Comparison of ENCODE assay signal across 9 mouse cellular contexts in genomic region chr7:81653988-81654387, GRCm38 (mm10). TPM values are rescaled to one million over a fixed set of nuclear protein-coding genes. Genes with fewer than 3 reads are reported as not detected.
A peak's percentile ranks its signal among the peaks of the same experiment; 100 is the strongest.
DNase-seq lines count a peak whose midpoint lies in the region; ATAC-seq and TF ChIP-seq lines count a peak whose summit lies in the region.
"Had no signal": no experiment of that assay in that cellular context is flagged by ENCODE, and none has a peak within 500 bp of the region (broad histone marks: within the 10 kb centered on the region; RNA-seq: fewer than 3 reads in every experiment).

No protein-coding gene starts in this region.

- no peak for TF ChIP-seq CTCF in cortical plate, adult 2 months (IDR thresholded peaks at IDR 0.05; ENCODE audit: extremely low read depth, insufficient read depth, low read length)

- no peak for TF ChIP-seq POLR2A in cortical plate, adult 2 months (IDR thresholded peaks at IDR 0.05; ENCODE audit: extremely low read depth, insufficient read depth, low read length)
- TF ChIP-seq POLR2A in limb, embryonic 14.5 days (IDR thresholded peaks at IDR 0.05; ENCODE audit: borderline replicate concordance, extremely low read depth, insufficient read depth, insufficient read length): no peak

- DNase-seq in layer of hippocampus, adult 18-20 months (ENCODE audit: low spot score in 2 of 2): peak; percentile 27 to 72
- no peak for DNase-seq in layer of hippocampus, postnatal 25 days (ENCODE audit: extremely low spot score in 1 of 2, low spot score in 1 of 2)
- peak; percentile 40 for DNase-seq in limb, embryonic 14.5 days (ENCODE audit: low spot score)
- DNase-seq in ovary, postnatal 36 days (ENCODE audit: low spot score): no peak
- no peak for DNase-seq in right cerebral cortex, postnatal 10 days (ENCODE audit: low spot score in 2 of 2)

- 10% methylated on average over 8 of the region's 8 CpGs for WGBS in forebrain, embryonic 15.5 days
- WGBS in limb, embryonic 14.5 days: 9% methylated on average over 8 of the region's 8 CpGs

- H3K9ac ChIP-seq in forebrain, embryonic 15.5 days (replicated peaks): no peak overlapping the region
- H3K9ac ChIP-seq in limb, embryonic 14.5 days (ENCODE audit: low read depth, low read length, severe bottlenecking): peak overlapping the region; percentile 6; the same call in 1 of the 2 replicates
- H3K9ac ChIP-seq: liver, embryonic 15.5 days had no signal

- peaks cover 15% of the 10 kb centered on the region for H3K4me1 ChIP-seq in cortical plate, adult 2 months (ENCODE audit: control insufficient read depth, insufficient read depth, low read length)
- peaks cover 85% of the 10 kb centered on the region for H3K4me1 ChIP-seq in forebrain, embryonic 15.5 days
- H3K4me1 ChIP-seq in limb, embryonic 14.5 days (ENCODE audit: control insufficient read depth, insufficient read depth, low read length): peaks cover 39% of the 10 kb centered on the region
- H3K4me1 ChIP-seq: liver, embryonic 15.5 days had no signal

- peak overlapping the region; percentile 66 for H3K27ac ChIP-seq in cortical plate, adult 2 months (ENCODE audit: insufficient read depth, low read length)
- peak overlapping the region; percentile 79 for H3K27ac ChIP-seq in forebrain, embryonic 15.5 days (replicated peaks)
- peak overlapping the region; percentile 67 for H3K27ac ChIP-seq in limb, embryonic 14.5 days (replicated peaks; ENCODE audit: low read depth, low read length)
- H3K27ac ChIP-seq: liver, embryonic 15.5 days had no signal

- H3K4me3 ChIP-seq in cortical plate, adult 2 months (ENCODE audit: insufficient read depth, low read length): no peak overlapping the region
- H3K4me3 ChIP-seq in forebrain, embryonic 15.5 days: no peak overlapping the region
- H3K4me3 ChIP-seq in limb, embryonic 14.5 days (replicated peaks; ENCODE audit: low read length): no peak overlapping the region
- H3K4me3 ChIP-seq: liver, embryonic 15.5 days had no signal

- no peaks in the 10 kb centered on the region for H3K9me3 ChIP-seq in forebrain, embryonic 15.5 days
- H3K9me3 ChIP-seq in limb, embryonic 14.5 days (ENCODE audit: control insufficient read depth, low read length): no peaks in the 10 kb centered on the region
- H3K9me3 ChIP-seq: liver, embryonic 15.5 days had no signal

- H3K4me2 ChIP-seq in forebrain, embryonic 15.5 days (replicated peaks): 0 out of 2 replicates have a peak overlapping the region, but pooled peaks have one; percentile 13
- H3K4me2 ChIP-seq in limb, embryonic 14.5 days (replicated peaks; ENCODE audit: low read depth, low read length, severe bottlenecking): peak overlapping the region; percentile 18; the same call in 1 of the 2 replicates
- H3K4me2 ChIP-seq: liver, embryonic 15.5 days had no signal

- peak; percentile 30; the same call in 1 of the 2 replicates for ATAC-seq in forebrain, embryonic 15.5 days (replicated peaks)
- ATAC-seq in limb, embryonic 14.5 days (ENCODE audit: low FRiP score, low read depth): peak; percentile 29; the same call in 1 of the 2 replicates
- no peak for ATAC-seq in cerebellum, adult (ENCODE audit: insufficient number of reproducible peaks, low FRiP score, low TSS enrichment)

- H3K36me3 ChIP-seq in forebrain, embryonic 15.5 days: no peaks in the 10 kb centered on the region
- no peaks in the 10 kb centered on the region for H3K36me3 ChIP-seq in limb, embryonic 14.5 days (ENCODE audit: control insufficient read depth, insufficient read depth, low read length)
- H3K36me3 ChIP-seq: liver, embryonic 15.5 days had no signal

- no peaks in the 10 kb centered on the region for H3K27me3 ChIP-seq in forebrain, embryonic 15.5 days
- H3K27me3 ChIP-seq in limb, embryonic 14.5 days (ENCODE audit: control insufficient read depth, insufficient read depth, low read length): no peaks in the 10 kb centered on the region
- H3K27me3 ChIP-seq: liver, embryonic 15.5 days had no signal

RNA-seq across cellular contexts. Expression of gene Homer2, which starts 53.3 kb away (rescaled TPM):
- 10 to 100 TPM; 85.9 to 96.4 TPM for total RNA-seq in layer of hippocampus, adult 18-20 months (2021)
- total RNA-seq in layer of hippocampus, postnatal 25 days (2021): 10 to 100 TPM; 82.2 to 99.1 TPM
- polyA plus RNA-seq in cortical plate, adult 2 months (2012; rRNA removed): 30.8 and 34.6 TPM in 2 replicates
- polyA plus RNA-seq in forebrain, embryonic 15.5 days (2015; fragmentation: Nextera tagmentation; extraction: Ambion mirVana): 25.0 and 25.9 TPM in 2 replicates
- 15.3 and 15.5 TPM in 2 replicates for polyA plus RNA-seq in limb, embryonic 14.5 days (2012; rRNA removed)
- 25.8 and 29.6 TPM in 2 replicates for polyA plus RNA-seq in limb, embryonic 14.5 days (2014; fragmentation: Nextera tagmentation; extraction: Ambion mirVana)

Comparison
In these comparisons a context has a peak if more than half of its experiments do, and no peak if none do; other contexts are left out.
1. DNase-seq: peak in layer of hippocampus, adult 18-20 months (2 of 2) and limb, embryonic 14.5 days (single experiment); none in layer of hippocampus, postnatal 25 days (0 of 2), ovary, postnatal 36 days (single experiment) and right cerebral cortex, postnatal 10 days (0 of 2).
2. Peak in every context shown above with its lines, with median percentiles within 50 percentile points of each other: H3K27ac ChIP-seq.